Mouse (Mus musculus) kidney, postnatal 4 days (tissue): ENCODE data around the gene Tec.
A peak's percentile ranks its signal among the peaks of the same experiment; 100 is the strongest.

ENCODE experiments used
- DNase-seq, 2 experiments: peaks; one replicate each; pipeline ENCODE4 v3.0.0; 2021; ENCODE audit warnings: mixed read lengths in 2 of 2

Gene Tec

GRCm38 (mm10) chr5:72723429-72723828, 144.9 kb downstream of the Tec start:
- no peak for DNase-seq

DNA sequence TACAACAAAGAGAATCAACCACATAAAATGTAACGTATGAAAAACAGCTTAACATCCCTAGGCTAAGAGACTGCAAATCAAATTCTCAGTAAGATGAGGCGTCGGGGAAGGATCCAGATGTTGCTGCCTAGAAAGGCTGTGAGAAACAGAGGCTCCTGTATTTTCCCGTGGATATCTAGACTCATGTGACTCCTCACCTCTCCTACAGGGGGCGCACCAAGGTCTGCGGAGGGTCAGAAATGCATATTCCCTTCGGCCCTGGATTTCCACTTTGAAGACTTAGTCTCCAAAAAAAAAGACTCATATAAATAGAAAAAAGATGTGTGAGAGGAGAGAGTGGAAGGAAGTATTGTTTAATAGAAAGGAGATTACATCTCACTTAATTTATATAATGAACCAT, 147.7 kb downstream of the Tec start:
- DNase-seq = no peak

DNA sequence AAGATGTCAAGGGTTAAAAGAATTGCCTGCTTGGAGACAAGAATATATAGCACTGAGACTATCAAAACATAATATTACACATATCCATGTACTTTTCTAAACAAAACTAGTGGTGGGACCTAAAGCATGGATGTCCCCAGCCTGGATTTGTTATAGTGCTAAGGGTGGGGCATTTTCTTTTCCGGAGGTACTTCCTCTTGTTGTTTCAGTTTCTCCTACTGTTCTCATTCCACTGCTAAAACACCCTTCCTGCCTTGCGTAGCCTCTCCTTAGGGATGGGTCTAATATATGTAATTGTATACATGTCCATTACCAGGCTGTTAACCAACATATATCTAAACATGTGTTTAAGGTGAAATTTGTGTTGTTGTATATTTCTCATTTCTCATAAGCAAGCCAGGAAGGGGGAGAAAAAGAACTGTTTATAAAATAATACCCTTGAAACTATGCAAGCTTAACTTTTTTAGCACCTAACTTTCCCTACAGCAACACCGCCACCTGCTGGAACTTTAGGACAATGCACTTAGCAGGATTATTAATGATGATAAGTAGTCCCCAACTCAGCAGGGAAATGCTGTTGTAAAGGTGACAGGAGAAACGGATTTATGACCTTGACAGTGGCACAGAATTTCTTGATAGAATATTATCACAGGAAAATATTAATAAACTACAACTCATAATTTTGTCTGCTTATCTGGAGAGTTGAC, 157.6 kb downstream of the Tec start:
- peak; percentile 80 to 81 for DNase-seq

DNA sequence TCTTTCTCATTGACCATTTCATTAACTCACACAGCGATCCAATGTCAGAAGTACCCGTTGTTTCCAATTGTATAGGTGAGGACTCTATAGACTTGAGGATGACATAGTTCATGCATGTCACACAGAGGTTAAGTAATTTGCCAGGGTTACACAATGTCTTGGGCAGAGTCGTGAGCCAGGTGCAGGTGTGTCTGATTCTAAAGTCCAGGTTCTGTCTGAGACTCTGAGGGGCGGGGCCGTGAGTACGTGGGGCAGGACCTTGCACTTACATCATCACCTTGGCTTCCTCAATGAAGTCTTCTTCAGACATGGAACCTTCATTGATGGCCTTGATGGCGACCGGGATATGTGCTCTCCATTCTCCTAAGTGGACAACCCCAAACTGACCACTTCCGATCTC, 158.3 kb downstream of the Tec start:
- no peak for DNase-seq

DNA sequence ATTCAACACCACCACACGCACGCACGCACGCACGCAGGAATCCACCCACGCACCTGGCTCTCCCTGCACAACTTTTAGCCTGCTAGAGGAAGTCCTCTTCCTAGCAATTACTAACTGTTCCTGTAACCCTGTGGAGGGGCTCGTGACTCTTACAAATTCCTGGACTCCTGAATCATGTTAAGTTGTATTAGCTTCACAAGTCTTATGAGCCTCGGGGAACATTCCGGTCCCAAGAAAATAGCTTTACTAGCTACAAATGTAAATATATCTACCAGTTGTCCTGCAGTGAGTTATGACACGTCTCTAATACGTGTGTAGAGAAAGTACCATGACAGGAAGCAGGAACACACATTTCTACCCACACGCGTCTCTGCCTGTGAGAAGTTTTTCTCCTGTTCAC, 158.8 kb downstream of the Tec start:
- no peak for DNase-seq

DNA sequence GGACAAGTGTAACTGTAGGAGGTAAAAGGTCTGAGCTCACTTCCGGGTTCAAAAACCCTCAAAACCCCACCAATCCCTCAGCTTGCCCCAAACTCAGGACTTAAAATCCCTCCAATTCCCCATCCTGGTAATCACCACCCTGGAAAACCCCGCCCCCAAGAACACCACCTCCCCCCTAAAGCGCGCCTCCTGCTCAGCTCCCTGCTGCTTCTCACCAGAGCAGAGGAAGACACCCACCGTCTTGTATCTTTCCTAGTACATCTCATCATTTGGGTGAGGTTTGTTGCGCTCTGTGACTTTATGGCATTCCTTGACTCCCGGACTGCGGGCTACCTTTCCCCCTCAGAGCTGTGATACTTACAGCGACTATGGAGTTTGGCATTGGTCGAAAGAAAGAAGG, 161.6 kb downstream of the Tec start:
- peak; percentile 9 to 18 for DNase-seq

DNA sequence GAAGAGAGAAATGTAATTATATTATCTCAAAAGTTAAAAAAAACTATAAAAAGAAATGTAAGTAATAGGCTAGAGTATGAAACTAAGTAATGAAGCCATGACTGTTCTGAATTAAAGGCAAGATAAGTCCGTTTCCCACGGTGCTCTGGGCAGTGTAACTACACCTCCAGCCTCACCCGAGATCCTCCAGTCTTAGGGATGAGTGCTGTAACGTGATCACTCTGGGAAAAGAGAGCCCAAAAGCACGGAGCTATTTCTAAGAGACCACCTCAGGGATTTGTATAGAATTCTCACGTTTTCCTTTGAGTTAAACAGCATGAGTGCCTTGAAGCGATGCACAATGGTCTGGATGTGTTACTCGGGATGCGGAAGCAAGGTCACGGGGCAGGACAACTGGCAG, 162.2 kb downstream of the Tec start:
- DNase-seq = peak in 1 of 2 experiments; percentile 16
